Mouse (Mus musculus) Patski (cell line): Measurements from ENCODE around the gene Cacna1d. TPM values are rescaled to one million over a fixed set of nuclear protein-coding genes. Genes with fewer than 3 reads are reported as not detected.

Experiments
- ATAC-seq: fragments of 100-300 bp; one replicate; pipeline ENCODE4 v1.8.0; 2021
- CTCF ChIA-PET: fragments of 350-600 bp; sonication (Branson Sonifier 250); formaldehyde crosslinking; loops from one replicate; lab custom pipeline; 2022; ENCODE audit warnings: inconsistent platforms; lab: Charles Lee
- POLR2A ChIA-PET: fragments of 350-600 bp; sonication (Branson Sonifier 250); formaldehyde crosslinking; loops from one replicate; lab custom pipeline; 2022; ENCODE audit warnings: antibody characterized with exemption, inconsistent platforms; lab: Charles Lee
- DNase-seq: peaks from one replicate; pipeline ENCODE4 v3.0.0-alpha.2; 2011; ENCODE audit warnings: low read depth, low spot score
- H3K27me3 ChIP-seq: fragments of 371-371 bp; one replicate; pipeline ENCODE4 v1.5.1; 2021
- CTCF ChIP-seq: fragments of 100-300 bp; IDR thresholded peaks from one replicate; pipeline ENCODE4 v1.5.1; 2021
- in situ Hi-C: fragments of 300-500 bp; cut with MboI; formaldehyde crosslinking; loops from 3 replicates; pipeline ENCODE4 v1.11.1; 2018; ENCODE audit warnings: low pct_unique_long_range_greater_than_20kb, mixed read lengths
- polyA plus RNA-seq: library from polyadenylated mRNA; unstranded; gene quantifications from one replicate; pipeline ENCODE4 v1.2.3, GENCODE M21; 2021

The Cacna1d gene
- polyA plus RNA-seq, 1 experiment from 2014 or later = 0.05 TPM

DNA sequence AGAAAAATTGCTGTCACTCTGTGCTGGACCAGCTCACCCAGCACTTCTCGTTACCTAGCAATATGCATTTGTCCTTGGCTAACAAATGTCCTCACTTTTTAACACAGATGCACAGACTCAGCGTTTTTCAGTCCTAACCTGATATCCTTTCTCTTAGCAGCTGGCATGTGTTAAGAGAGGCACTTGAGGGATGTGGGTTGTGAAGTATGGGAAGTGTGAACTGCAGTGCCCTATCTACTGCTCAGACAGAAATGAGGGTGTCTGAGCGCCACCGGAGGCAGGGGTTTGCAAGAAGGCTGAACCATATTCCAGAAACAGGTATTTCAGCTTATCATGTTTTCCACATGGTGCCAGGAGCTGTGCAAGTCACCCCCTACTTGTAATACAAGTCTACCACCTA is 27.9 kb downstream of the Cacna1d start:
- no peak for TF ChIP-seq CTCF
- H3K27me3 ChIP-seq = peaks cover 34% of the 10 kb centered on the region
- ChIA-PET CTCF (no interaction called here), POLR2A (no interaction called here)
- no peak for DNase-seq
- in situ Hi-C loops = no loop called here
- ATAC-seq = no peak

DNA sequence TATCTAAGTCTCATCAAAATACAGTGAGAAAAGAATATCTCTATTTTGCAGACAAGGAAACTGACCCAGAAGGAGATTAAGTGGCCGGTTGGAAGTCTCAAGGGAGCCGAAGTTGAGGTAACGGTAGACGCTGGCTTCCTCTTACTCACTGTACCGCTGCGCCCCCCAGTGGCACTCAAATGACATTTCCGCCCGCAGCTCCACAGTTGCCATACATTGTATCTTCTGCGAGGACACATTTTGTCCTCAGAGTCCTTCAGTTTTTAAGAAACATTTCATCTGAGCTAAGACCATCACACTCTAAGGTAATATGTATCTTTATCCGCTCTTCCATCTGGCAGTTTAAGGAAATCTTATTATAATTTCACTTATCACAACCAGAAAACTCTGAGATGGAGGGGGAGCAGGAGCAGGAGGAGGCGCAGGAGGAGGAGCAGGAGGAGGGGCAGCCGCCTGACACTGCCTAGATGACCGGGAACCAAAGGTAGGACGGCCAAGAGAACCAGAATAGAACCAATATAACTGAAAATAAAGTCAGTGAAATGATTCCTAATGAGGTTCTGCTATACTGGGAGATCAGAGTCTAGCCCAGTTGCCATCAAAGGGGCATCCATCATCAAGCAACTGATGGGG is 31.2 kb downstream of the Cacna1d start:
- CTCF ChIA-PET = interaction anchor here (0.9 to 1.7 kb wide), 7 partner anchors 18 to 481 kb away, joined by 3 to 7 read pairs (median 3); no protein-coding TSS in a partner anchor
- DNase-seq (peak; percentile 22), ATAC-seq (peak; percentile 76)
- in situ Hi-C loops = loop anchor here (5.0 kb wide), 1 partner anchor 328 kb away; no protein-coding TSS in a partner anchor
- POLR2A ChIA-PET = no interaction called here
- TF ChIP-seq CTCF = peak; percentile 93
- H3K27me3 ChIP-seq = peaks cover 21% of the 10 kb centered on the region

DNA sequence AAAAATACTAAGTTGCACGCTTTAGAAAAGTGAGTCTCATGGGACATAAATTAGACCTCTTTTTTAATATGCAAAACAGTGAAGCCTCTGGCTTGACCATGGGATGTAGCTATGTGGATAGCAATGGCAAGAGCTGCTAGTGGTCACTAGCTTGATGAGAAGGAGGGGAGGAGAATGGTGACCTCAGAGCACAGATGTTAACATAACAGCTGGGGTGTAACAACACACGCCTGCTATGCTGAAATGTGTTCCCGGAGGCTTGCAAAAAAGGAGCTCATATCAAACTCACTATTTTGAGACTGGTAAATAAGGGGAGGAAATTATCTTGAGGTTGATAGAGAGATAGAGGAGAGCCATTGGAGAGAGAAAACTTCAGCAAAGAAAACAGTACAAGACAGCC is 32.4 kb downstream of the Cacna1d start:
- in situ Hi-C loops = loop anchor here (5.0 kb wide), 1 partner anchor 327 kb away; no protein-coding TSS in a partner anchor
- DNase-seq = no peak
- CTCF ChIA-PET = interaction anchor here (1.0 to 1.7 kb wide), 5 partner anchors 19 to 480 kb away, joined by 3 to 7 read pairs (median 3); no protein-coding TSS in a partner anchor
- POLR2A ChIA-PET = interaction anchor here (0.6 kb wide), 1 partner anchor 1244 kb away, joined by 4 read pairs; no protein-coding TSS in a partner anchor
- H3K27me3 ChIP-seq = peaks cover 24% of the 10 kb centered on the region
- no peak for ATAC-seq
- no peak for TF ChIP-seq CTCF

DNA sequence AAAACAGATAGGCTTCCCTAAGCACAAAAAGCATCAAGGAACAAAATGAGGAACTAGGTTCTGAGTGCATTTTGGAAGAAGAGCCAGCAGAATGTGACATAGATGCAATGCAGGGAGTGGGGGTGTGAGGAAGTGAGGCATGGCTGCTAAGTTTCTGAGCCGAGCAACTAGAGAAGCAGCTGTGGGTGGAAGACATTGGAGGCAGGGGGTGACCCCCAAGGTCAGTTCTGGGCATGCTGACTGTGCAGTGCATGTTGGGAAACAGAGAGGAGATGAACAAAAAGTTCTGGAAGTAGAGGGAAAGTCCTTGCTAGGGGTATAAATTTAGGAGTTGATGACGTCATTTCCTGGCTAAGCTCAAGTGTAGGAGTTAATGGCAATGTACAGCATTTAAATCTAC is 33.4 kb downstream of the Cacna1d start:
- no peak for TF ChIP-seq CTCF
- ChIA-PET CTCF (no interaction called here), POLR2A (no interaction called here)
- H3K27me3 ChIP-seq = peaks cover 20% of the 10 kb centered on the region
- in situ Hi-C loops = loop anchor here (5.0 kb wide), 1 partner anchor 326 kb away; no protein-coding TSS in a partner anchor
- no peak for ATAC-seq
- DNase-seq = no peak

DNA sequence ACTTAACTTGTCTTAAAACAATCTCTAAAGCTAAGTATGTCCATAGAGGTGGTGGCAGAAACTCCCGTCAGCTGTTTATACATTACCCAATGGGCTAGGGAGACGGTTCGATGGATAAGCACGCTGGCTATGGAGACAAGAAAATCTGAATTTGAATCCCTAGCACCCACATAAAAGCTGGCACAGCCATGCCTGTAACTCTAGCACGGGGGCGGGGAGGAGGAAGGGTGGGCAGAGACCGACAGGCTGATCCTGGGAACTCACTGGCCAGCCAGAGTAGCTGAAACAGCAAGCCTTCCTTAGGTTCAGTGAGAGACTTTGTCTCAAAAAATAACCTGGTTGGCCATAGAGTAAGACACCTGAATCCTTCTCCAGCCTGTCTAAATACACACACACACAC is 33.8 kb downstream of the Cacna1d start:
- no peak for ATAC-seq
- peaks cover 20% of the 10 kb centered on the region for H3K27me3 ChIP-seq
- CTCF ChIA-PET = no interaction called here
- POLR2A ChIA-PET = no interaction called here
- TF ChIP-seq CTCF = no peak
- DNase-seq = no peak
- in situ Hi-C loops = loop anchor here (5.0 kb wide), 1 partner anchor 325 kb away; no protein-coding TSS in a partner anchor

DNA sequence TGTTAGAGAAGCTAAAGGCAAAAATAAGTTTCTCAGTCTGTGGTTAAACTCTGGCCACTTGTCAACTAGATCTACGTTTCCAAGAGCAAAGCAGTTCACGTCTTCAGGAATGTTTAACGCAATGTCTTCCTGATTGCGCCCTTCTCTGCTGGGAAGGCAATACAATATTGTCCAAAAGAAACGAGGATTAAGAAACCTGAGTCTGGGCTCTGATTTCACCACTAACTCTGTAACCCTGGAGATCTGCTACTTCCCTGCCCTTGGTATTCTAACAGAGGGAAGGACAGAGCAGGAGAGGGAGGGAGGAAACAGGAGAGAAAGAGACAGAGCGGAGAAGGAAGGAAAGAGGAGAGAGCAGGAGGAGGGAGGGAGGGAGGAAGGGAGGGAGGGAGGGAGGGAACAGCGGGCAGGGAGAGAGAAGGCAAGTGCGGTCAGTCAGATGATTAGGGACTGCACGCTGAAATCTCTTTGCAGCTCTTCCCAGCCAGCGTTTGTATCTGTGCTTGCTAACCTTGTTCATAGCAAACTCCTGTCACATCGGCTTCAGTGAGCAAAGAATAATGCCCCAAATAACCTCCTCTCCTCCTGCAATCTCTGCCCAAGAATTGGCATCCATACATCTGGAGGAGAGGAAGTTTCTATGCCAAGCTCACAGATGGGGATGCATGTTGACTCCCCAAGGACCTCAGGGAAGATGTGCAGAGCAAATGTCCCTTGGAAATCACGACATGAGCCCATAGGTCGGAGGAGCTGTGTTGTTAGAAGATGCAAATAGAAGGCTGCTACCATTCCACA is 35.3 kb downstream of the Cacna1d start:
- peaks cover 24% of the 10 kb centered on the region for H3K27me3 ChIP-seq
- in situ Hi-C loops = loop anchor here (5.0 kb wide), 1 partner anchor 324 kb away; no protein-coding TSS in a partner anchor
- CTCF ChIA-PET = no interaction called here
- POLR2A ChIA-PET = interaction anchor here (0.7 to 1.1 kb wide), 2 partner anchors 10 to 151 kb away, joined by 3 read pairs; no protein-coding TSS in a partner anchor
- no peak for TF ChIP-seq CTCF
- ATAC-seq (no peak), DNase-seq (no peak)

DNA sequence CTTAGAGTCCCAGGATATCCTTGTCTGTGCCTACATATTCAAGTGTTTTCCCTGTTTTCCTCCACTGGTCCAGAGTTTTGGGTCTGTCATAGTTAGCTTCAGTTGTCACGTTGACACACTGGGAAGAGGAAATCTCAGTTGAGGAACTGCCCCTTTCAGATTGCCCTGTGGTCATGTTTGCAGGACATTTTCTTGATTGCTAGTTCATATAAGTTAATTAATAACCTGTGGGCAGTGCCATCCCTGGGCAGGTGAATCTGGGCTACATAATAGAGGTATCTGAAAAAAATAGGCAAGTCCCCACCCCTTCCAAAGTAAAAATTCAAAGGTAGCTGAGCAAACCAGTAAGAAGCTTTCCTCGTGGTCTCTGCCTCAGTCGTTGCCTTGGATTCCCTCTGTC is 51.3 kb downstream of the Cacna1d start:
- peaks cover 54% of the 10 kb centered on the region for H3K27me3 ChIP-seq
- no peak for TF ChIP-seq CTCF
- in situ Hi-C loops = no loop called here
- ChIA-PET POLR2A (no interaction called here), CTCF (no interaction called here)
- no peak for DNase-seq
- no peak for ATAC-seq

DNA sequence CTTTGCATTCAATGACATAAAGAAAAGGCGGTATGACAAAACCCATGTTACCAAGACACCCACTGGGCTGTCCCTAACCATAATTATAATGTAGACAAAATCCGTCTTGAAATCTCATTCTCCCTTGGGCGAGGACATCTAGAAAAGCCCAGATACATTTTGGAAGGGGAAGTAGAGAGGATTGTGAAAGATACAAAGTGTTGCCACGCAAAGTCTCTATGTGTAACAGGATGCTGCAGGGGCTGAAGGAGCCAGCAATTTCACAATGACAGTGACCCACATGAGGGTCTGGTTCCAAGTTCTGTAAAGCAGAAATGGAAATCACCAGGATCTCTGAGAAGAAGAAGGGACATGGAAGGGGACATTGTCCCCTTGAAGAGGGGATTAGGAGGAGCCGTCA is 55.9 kb downstream of the Cacna1d start:
- no peak for DNase-seq
- in situ Hi-C loops = no loop called here
- peaks cover 40% of the 10 kb centered on the region for H3K27me3 ChIP-seq
- ChIA-PET CTCF (no interaction called here), POLR2A (no interaction called here)
- ATAC-seq = no peak
- TF ChIP-seq CTCF = no peak

DNA sequence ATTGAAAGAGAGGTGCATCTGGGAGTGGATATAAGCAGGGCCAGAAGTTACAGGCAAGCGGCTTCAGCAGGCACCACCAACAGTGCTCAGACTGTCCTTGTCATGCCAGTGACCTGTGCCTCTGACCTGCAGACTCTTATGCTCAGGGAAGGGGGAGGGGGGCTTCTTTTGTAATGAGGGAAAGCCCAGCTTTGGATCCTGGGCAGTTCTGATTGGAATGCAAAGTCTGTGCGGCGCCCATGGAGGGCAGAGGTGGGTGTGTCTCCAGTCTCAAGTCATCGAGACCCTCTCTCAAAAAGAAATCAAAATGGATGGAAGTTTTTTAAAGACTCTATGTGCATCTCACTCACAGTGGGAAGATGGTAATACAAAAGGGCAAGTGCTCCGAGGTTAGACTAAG is 60.8 kb downstream of the Cacna1d start:
- no peak for TF ChIP-seq CTCF
- peaks cover 7% of the 10 kb centered on the region for H3K27me3 ChIP-seq
- ATAC-seq (no peak), DNase-seq (no peak)
- POLR2A ChIA-PET = no interaction called here
- CTCF ChIA-PET = interaction anchor here (1.4 kb wide), 1 partner anchor 11 kb away, joined by 3 read pairs; no protein-coding TSS in a partner anchor
- in situ Hi-C loops = no loop called here

DNA sequence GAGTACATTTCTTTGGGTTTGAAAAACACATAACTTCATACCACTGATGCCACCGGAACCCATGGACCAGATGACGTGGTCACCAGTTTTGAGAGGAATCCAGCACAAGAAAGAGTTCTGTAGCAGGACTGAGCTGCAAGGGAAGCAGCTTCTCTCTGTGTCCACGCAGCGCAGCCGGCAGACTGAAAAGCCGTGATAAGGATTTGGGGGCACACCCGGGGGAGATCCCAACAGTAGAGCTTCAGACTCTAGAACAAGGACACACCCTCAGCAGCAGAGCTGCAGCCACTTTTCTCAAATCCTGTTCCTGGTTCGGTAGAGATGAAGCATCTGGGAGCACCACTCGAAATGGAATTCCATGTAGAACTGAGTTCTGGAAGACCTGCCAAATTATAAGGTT is 61.2 kb downstream of the Cacna1d start:
- in situ Hi-C loops = no loop called here
- ChIA-PET CTCF (no interaction called here), POLR2A (no interaction called here)
- H3K27me3 ChIP-seq = peaks cover 7% of the 10 kb centered on the region
- TF ChIP-seq CTCF = no peak
- ATAC-seq (no peak), DNase-seq (no peak)

DNA sequence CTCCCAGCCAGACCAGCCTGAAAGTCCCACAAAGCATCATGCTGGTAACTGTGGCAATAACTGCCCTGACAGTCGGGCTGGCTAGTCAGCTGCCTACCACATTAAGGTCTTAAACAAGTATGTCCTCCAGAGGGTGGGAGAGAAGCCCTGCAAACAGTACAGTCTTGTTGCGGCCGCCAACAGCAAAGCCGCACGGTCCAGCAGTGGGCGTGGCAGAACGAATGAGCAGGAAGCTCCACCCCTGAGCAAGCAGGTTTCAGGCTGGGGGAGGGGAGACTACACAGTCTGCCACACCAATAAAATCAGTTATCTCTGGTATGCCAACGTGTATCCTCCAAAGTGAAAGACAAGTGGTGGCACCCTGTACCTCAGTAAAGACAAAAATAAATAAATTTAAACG is 61.6 kb downstream of the Cacna1d start:
- in situ Hi-C loops = no loop called here
- peaks cover 7% of the 10 kb centered on the region for H3K27me3 ChIP-seq
- TF ChIP-seq CTCF = no peak
- ChIA-PET CTCF (no interaction called here), POLR2A (no interaction called here)
- ATAC-seq (no peak), DNase-seq (no peak)
